Mouse (Mus musculus) CH12.LX (cell line): ENCODE results near the gene Pde4d. TPM values are rescaled to one million over a fixed set of nuclear protein-coding genes. Genes with fewer than 3 reads are reported as not detected.

Source experiments
- DNase-seq: peaks from one replicate; pipeline ENCODE4 v3.0.0-alpha.2; 2013; ENCODE audit errors: extremely low read depth
- H3K27ac ChIP-seq: 2 replicates; pipeline ENCODE4 v1.5.1; 2012; ENCODE audit warnings: low read depth, mild to moderate bottlenecking, control low read depth, moderate library complexity; ENCODE audit not compliant: insufficient read depth
- H3K27me3 ChIP-seq: replicated peaks from 2 replicates; pipeline ENCODE3; 2012; ENCODE audit warnings: inconsistent platforms
- H3K36me3 ChIP-seq, 2 experiments: replicated peaks in 1 of 2; 2 replicates each; pipeline versions ENCODE3 to v1.6.1; 2012; ENCODE audit warnings: inconsistent platforms in 1 of 2, low read length in 1 of 2, mild to moderate bottlenecking in 1 of 2, mixed read lengths in 1 of 2, moderate library complexity in 1 of 2; ENCODE audit not compliant: control insufficient read depth in 1 of 2, insufficient read depth in 1 of 2
- H3K4me1 ChIP-seq, 2 experiments: 2 replicates each; pipeline ENCODE4 v1.6.1; 2012; ENCODE audit warnings: inconsistent platforms in 1 of 2, moderate library complexity in 1 of 2; ENCODE audit not compliant: insufficient read depth in 2 of 2, control insufficient read depth in 1 of 2
- H3K4me2 ChIP-seq: 2 replicates; pipeline ENCODE4 v1.6.1; 2012; ENCODE audit warnings: low read depth, mild to moderate bottlenecking, control low read depth; ENCODE audit not compliant: poor library complexity, insufficient read depth, severe bottlenecking
- H3K4me3 ChIP-seq, 3 experiments: fragments of 150-350 bp in 1 of 3; sonication (generic) in 1 of 3; replicated peaks in 1 of 3; 2 replicates each; pipeline versions ENCODE3 to v1.5.1; 2011 to 2012; ENCODE audit warnings: low read depth in 2 of 3, low read length in 2 of 3, mild to moderate bottlenecking in 2 of 3, moderate library complexity in 2 of 3, control low read depth in 1 of 3, improper control_type of control experiment in 1 of 3, inconsistent platforms in 1 of 3, mixed read lengths in 1 of 3; ENCODE audit not compliant: poor library complexity in 1 of 3
- H3K79me2 ChIP-seq: replicated peaks from 2 replicates; pipeline ENCODE4 v1.6.1; 2012; ENCODE audit warnings: mild to moderate bottlenecking, moderate library complexity; ENCODE audit not compliant: control insufficient read depth, poor library complexity, insufficient read depth, severe bottlenecking; ENCODE audit errors: extremely low read depth
- H3K9ac ChIP-seq: 2 replicates; pipeline ENCODE4 v1.6.1; 2012; ENCODE audit warnings: low read depth, mild to moderate bottlenecking, control low read depth, moderate library complexity; ENCODE audit not compliant: insufficient read depth
- H3K9me3 ChIP-seq: replicated peaks from 2 replicates; pipeline ENCODE3; 2012; ENCODE audit warnings: low read length, inconsistent platforms, mixed read lengths
- BHLHE40 ChIP-seq: IDR thresholded peaks from 2 replicates; pipeline ENCODE4 v1.6.1; 2011; ENCODE audit warnings: mild to moderate bottlenecking, low read depth, low read length, improper control_type of control experiment
- CHD2 ChIP-seq: IDR thresholded peaks from 2 replicates; pipeline ENCODE4 v1.6.1; 2011; ENCODE audit warnings: low read length, improper control_type of control experiment
- CTCF ChIP-seq, 2 experiments: IDR thresholded peaks in 1 of 2; conservative IDR thresholded peaks in 1 of 2; 2 replicates each; pipeline ENCODE4 v1.5.1; 2011 to 2012; ENCODE audit warnings: low read depth in 2 of 2, low read length in 2 of 2, improper control_type of control experiment in 1 of 2, inconsistent platforms in 1 of 2, mild to moderate bottlenecking in 1 of 2, moderate library complexity in 1 of 2
- ETS1 ChIP-seq: conservative IDR thresholded peaks from 2 replicates; pipeline ENCODE4 v1.6.1; 2012; ENCODE audit warnings: low read depth, mild to moderate bottlenecking, inconsistent platforms, low read length, improper control_type of control experiment, moderate library complexity
- GABPA ChIP-seq: IDR thresholded peaks from 2 replicates; pipeline ENCODE4 v1.6.1; 2012; ENCODE audit warnings: low read depth, low read length, improper control_type of control experiment, inconsistent platforms; ENCODE audit not compliant: insufficient replicate concordance
- HCFC1 ChIP-seq: IDR thresholded peaks from 2 replicates; pipeline ENCODE4 v1.6.1; 2012; ENCODE audit warnings: low read depth, mild to moderate bottlenecking, inconsistent platforms, low read length, improper control_type of control experiment
- JUN ChIP-seq: IDR thresholded peaks from 2 replicates; pipeline ENCODE4 v1.6.1; 2011; ENCODE audit warnings: low read depth, mild to moderate bottlenecking, low read length, improper control_type of control experiment, moderate library complexity; ENCODE audit not compliant: insufficient read depth
- MAFK ChIP-seq: IDR thresholded peaks from 2 replicates; pipeline ENCODE4 v1.6.1; 2011; ENCODE audit warnings: low read length, improper control_type of control experiment; ENCODE audit not compliant: insufficient replicate concordance
- MAX ChIP-seq: IDR thresholded peaks from 2 replicates; pipeline ENCODE4 v1.6.1; 2011; ENCODE audit warnings: low read length, improper control_type of control experiment
- MYC ChIP-seq: IDR thresholded peaks from 2 replicates; pipeline ENCODE4 v1.6.1; 2011; ENCODE audit warnings: low read depth, mild to moderate bottlenecking, improper control_type of control experiment, low read length
- NRF1 ChIP-seq: IDR thresholded peaks from 2 replicates; pipeline ENCODE4 v1.6.1; 2014; ENCODE audit warnings: low read depth, mild to moderate bottlenecking, inconsistent platforms, low read length, improper control_type of control experiment, moderate library complexity
- PAX5 ChIP-seq: IDR thresholded peaks from 2 replicates; pipeline ENCODE4 v1.6.1; 2012; ENCODE audit warnings: low read length, inconsistent platforms, mixed read lengths
- POLR2A ChIP-seq: IDR thresholded peaks from 2 replicates; pipeline ENCODE4 v1.6.1; 2011; ENCODE audit warnings: low read depth, mild to moderate bottlenecking, improper control_type of control experiment, low read length
- POLR2AphosphoS2 ChIP-seq: IDR thresholded peaks from 2 replicates; pipeline ENCODE4 v1.6.1; 2011; ENCODE audit warnings: low read depth, low read length, improper control_type of control experiment
- RAD21 ChIP-seq: IDR thresholded peaks from 2 replicates; pipeline ENCODE4 v1.6.1; 2011; ENCODE audit warnings: low read depth, mild to moderate bottlenecking, low read length, improper control_type of control experiment, moderate library complexity
- USF1 ChIP-seq: IDR thresholded peaks from 2 replicates; pipeline ENCODE4 v1.6.1; 2014; ENCODE audit warnings: low read depth, mild to moderate bottlenecking, inconsistent platforms, low read length, improper control_type of control experiment
- ZKSCAN1 ChIP-seq: IDR thresholded peaks from 2 replicates; pipeline ENCODE4 v1.6.1; 2012; ENCODE audit warnings: low read depth, inconsistent platforms, low read length, improper control_type of control experiment, borderline replicate concordance
- ZMIZ1 ChIP-seq: IDR thresholded peaks from 2 replicates; pipeline ENCODE4 v1.6.1; 2012; ENCODE audit warnings: low read depth, mild to moderate bottlenecking, inconsistent platforms, low read length, improper control_type of control experiment
- dilution Hi-C: fragments of 300-500 bp; cut with MboI; formaldehyde crosslinking; loops from 2 replicates; pipeline ENCODE4 v1.14.3; 2020; ENCODE audit warnings: low sequenced_read_pairs; ENCODE audit not compliant: extremely low pct_unique_long_range_greater_than_20kb, extremely low pct_ligation_motif_present
- in situ Hi-C: fragments of 300-500 bp; cut with MboI; formaldehyde crosslinking; loops from 3 replicates; pipeline ENCODE4 v1.14.3; 2019; ENCODE audit warnings: low sequenced_read_pairs, low pct_ligation_motif_present, low pct_unique_long_range_greater_than_20kb, mixed read lengths
- polyA plus RNA-seq: library from polyadenylated mRNA; unstranded; fragments of >175 nt; gene quantifications from 2 replicates; pipeline ENCODE4 v1.2.1, GENCODE M21; 2012; ENCODE audit warnings: low read depth; ENCODE audit not compliant: insufficient read length
- total RNA-seq, 2 experiments: library from RNA; depleted of rRNA; stranded (reverse); fragments of 300-350 nt in 1 of 2; fragments of >200 nt in 1 of 2; gene quantifications; 2 replicates each; pipeline ENCODE4 v1.2.3; 2012 to 2014

Gene Pde4d
- total and polyA plus RNA-seq, 3 experiments = not detected

DNA sequence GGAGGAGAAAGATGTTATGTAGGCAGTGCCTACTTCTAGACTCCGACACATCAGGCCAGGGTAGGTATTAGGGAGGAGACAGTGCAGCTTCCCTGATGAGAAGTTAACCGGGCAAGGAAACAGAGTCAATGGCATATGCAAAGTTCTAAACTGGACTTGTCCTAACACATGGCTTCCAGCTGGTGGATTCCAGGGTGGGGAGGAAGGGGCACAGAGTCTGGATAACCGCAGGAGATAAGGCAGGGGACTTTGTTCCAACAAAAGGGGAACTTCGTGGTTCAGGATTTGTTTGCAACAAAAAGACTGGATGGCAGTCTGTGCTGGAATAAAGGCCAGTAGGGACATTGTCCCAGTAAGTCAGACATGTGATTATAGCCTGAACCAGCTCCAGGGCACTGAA, 1042.1 kb downstream of the Pde4d start:
- no peaks in the 10 kb centered on the region for H3K36me3 ChIP-seq
- dilution Hi-C loops = no loop called here
- in situ Hi-C loops = no loop called here

DNA sequence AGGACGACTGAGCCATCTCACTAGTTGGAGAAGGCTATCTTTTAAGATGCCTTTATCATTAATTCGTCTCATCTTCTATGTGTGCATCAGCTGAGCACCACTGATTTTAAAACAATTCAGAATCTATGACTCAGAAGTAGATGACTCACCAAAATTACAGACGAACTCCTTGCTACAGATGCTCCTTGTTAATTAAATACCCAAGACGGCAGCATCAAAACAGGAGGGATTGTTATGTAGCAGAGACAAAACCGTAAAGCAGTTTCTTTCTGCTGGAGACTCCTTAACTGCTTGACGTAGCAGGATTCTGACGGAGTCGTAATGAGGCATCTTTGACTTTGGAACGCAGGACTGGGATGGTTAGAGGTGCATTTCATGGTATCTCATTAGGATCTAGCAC, 1050.6 kb downstream of the Pde4d start:
- DNase-seq = no peak
- H3K27ac ChIP-seq = no peak overlapping the region
- in situ Hi-C loops (no loop called here), dilution Hi-C loops (no loop called here)
- H3K9me3 ChIP-seq = peaks cover 44% of the 10 kb centered on the region
- no peaks in the 10 kb centered on the region for H3K27me3 ChIP-seq
- TF ChIP-seq NRF1 (no peak), HCFC1 (no peak), CHD2 (no peak), ZKSCAN1 (no peak), USF1 (no peak), POLR2AphosphoS2 (no peak), GABPA (no peak), MYC (no peak), ZMIZ1 (no peak), PAX5 (no peak), JUN (no peak), POLR2A (no peak)
- no peaks in the 10 kb centered on the region for H3K4me1 ChIP-seq
- no peaks in the 10 kb centered on the region for H3K36me3 ChIP-seq
- H3K9ac ChIP-seq = no peak overlapping the region
- H3K79me2 ChIP-seq = no peaks in the 10 kb centered on the region
- no peak overlapping the region for H3K4me2 ChIP-seq
- no peak overlapping the region for H3K4me3 ChIP-seq

More for the DNA sequence above, 1042.1 kb downstream of the Pde4d start:
- no peaks in the 10 kb centered on the region for H3K79me2 ChIP-seq
- no peak overlapping the region for H3K27ac ChIP-seq
- no peaks in the 10 kb centered on the region for H3K27me3 ChIP-seq
- no peak overlapping the region for H3K9ac ChIP-seq
- no peak overlapping the region for H3K4me2 ChIP-seq
- no peak for TF ChIP-seq NRF1
- no peak for TF ChIP-seq CTCF (conservative IDR thresholded peaks at IDR 0.05 in 1 of 2, IDR thresholded peaks at IDR 0.05 in 1 of 2; ENCODE audit: low read depth in 2 of 2, low read length in 2 of 2)
- TF ChIP-seq CHD2 = no peak
- TF ChIP-seq RAD21 = no peak
- TF ChIP-seq USF1 = no peak
- TF ChIP-seq BHLHE40 = no peak
- no peak for TF ChIP-seq MAX
- TF ChIP-seq ETS1 = no peak
- TF ChIP-seq MAFK = no peak
- DNase-seq = no peak
- no peaks in the 10 kb centered on the region for H3K4me1 ChIP-seq
- peaks cover 38% of the 10 kb centered on the region for H3K9me3 ChIP-seq
- no peak overlapping the region for H3K4me3 ChIP-seq
